Mouse (Mus musculus) left cerebral cortex, adult 6 months (tissue): ENCODE results near the gene Myf6. TPM values are rescaled to one million over a fixed set of nuclear protein-coding genes. Genes with fewer than 3 reads are reported as not detected.

Experiments
- long read RNA-seq, 2 experiments: library from polyadenylated mRNA; unstranded; transcript quantifications; one replicate each; pipeline ENCODE4 v2.0.0; 2019 to 2020
- polyA plus RNA-seq: library from polyadenylated mRNA; unstranded; fragments of <200 nt; fragmentation: Nextera tagmentation; gene quantifications from 2 replicates; pipeline ENCODE4 v1.2.3, GENCODE M21; 2021

Gene Myf6
- polyA plus RNA-seq = not detected in 2 replicates
- long read RNA-seq, experiment 1 = 0 reads
- long read RNA-seq, experiment 2 = 0 reads

GRCm38 (mm10) chr10:107494568-107494967, at the start of gene Myf6:
Myf6 (minus strand) TSS chr10:107494737.

GRCm38 (mm10) chr10:107485870-107486269, 8.7 kb downstream of the Myf6 start, which contains the start of gene Myf5:
Myf5 (minus strand) TSS chr10:107486134.

Other genes starting within 250 kb of the Myf6 start
- gene Lin7a, start 223.1 kb downstream of the Myf6 start, polyA plus RNA-seq = 36.0 and 40.9 TPM in 2 replicates
- gene Myf5, start 8.6 kb downstream of the Myf6 start, polyA plus RNA-seq = 0.05 TPM in 1 of 2 replicates, not detected in the other
- 0.03 TPM in 1 of 2 replicates, not detected in the other for gene Ptprq, start 225.3 kb upstream of the Myf6 start, polyA plus RNA-seq